Mouse (Mus musculus) bone marrow macrophage, adult 2 months (primary cell): Measurements from ENCODE around the gene Ano2.

Experiments used
- CTCF ChIP-seq: IDR thresholded peaks from 2 replicates; pipeline ENCODE4 v1.5.1; 2012; ENCODE audit warnings: low read depth, mild to moderate bottlenecking, low read length, moderate library complexity
- POLR2A ChIP-seq: IDR thresholded peaks from 2 replicates; pipeline ENCODE4 v1.6.1; 2012; ENCODE audit warnings: mild to moderate bottlenecking, low read depth, low read length, borderline replicate concordance

- TF ChIP-seq CTCF (no peak), POLR2A (no peak)
Measured at GRCm38 (mm10) chr6:125687986-125688385, 2.2 kb upstream of the Ano2 start.
